Mouse (Mus musculus) limb, embryonic 10.5 days (tissue): ENCODE measurements around the gene Myrf. TPM values are rescaled to one million over a fixed set of nuclear protein-coding genes. Genes with fewer than 3 reads are reported as not detected.

Experiments used
- DNase-seq: peaks from one replicate; pipeline ENCODE4 v3.0.0-alpha.2; 2017; ENCODE audit warnings: low spot score
- H3K27ac ChIP-seq: fragments of 300-500 bp; sonication (generic); 2 replicates; pipeline ENCODE4 v1.5.1; 2016; ENCODE audit warnings: mild to moderate bottlenecking
- H3K27me3 ChIP-seq: fragments of 300-500 bp; sonication (generic); 2 replicates; pipeline ENCODE4 v1.6.1; 2016; ENCODE audit warnings: low read depth, mild to moderate bottlenecking; ENCODE audit not compliant: poor library complexity, severe bottlenecking
- H3K36me3 ChIP-seq: fragments of 300-500 bp; sonication (generic); 2 replicates; pipeline ENCODE4 v1.6.1; 2016; ENCODE audit warnings: mild to moderate bottlenecking, moderate library complexity
- H3K4me1 ChIP-seq: fragments of 300-500 bp; sonication (generic); 2 replicates; pipeline ENCODE4 v1.6.1; 2016
- H3K4me3 ChIP-seq: fragments of 300-500 bp; sonication (generic); 2 replicates; pipeline ENCODE4 v1.5.1; 2016; ENCODE audit warnings: mild to moderate bottlenecking, moderate library complexity
- H3K9me3 ChIP-seq: fragments of 300-500 bp; sonication (generic); replicated peaks from 2 replicates; pipeline ENCODE4 v1.6.1; 2016; ENCODE audit warnings: mild to moderate bottlenecking
- WGBS: fragments of 180-500 bp; shearing (Covaris S2); methylation state at CpG from one replicate; pipeline ENCODE4 v1.1.7; 2016; 5-methylcytosine and 5-hydroxymethylcytosine counted together
- polyA plus RNA-seq: library from polyadenylated mRNA; unstranded; fragments of >200 nt; fragmentation: Nextera tagmentation; extraction: Ambion mirVana; gene quantifications from 2 replicates; pipeline ENCODE4 v1.2.1, GENCODE M21; 2016

The Myrf gene
- polyA plus RNA-seq, 1 experiment from 2014 or later, result 6.8 TPM

GRCm38 (mm10) chr19:10197130-10197529, 43.4 kb downstream of the Myrf start:
- 92% methylated on average over 4 of the region's 4 CpGs for WGBS
- no peak overlapping the region for H3K27ac ChIP-seq
- no peaks in the 10 kb centered on the region for H3K9me3 ChIP-seq
- H3K4me3 ChIP-seq, result no peak overlapping the region
- DNase-seq, result no peak
- no peaks in the 10 kb centered on the region for H3K27me3 ChIP-seq
- H3K4me1 ChIP-seq, result no peaks in the 10 kb centered on the region
- H3K36me3 ChIP-seq, result peaks cover 100% of the 10 kb centered on the region

- Histone ChIP-seq H3K4me3 (no peak overlapping the region), H3K36me3 (peaks cover 99% of the 10 kb centered on the region), H3K27me3 (no peaks in the 10 kb centered on the region), H3K27ac (no peak overlapping the region), H3K9me3 (no peaks in the 10 kb centered on the region), H3K4me1 (no peaks in the 10 kb centered on the region)
- no peak for DNase-seq
- WGBS, result 84% methylated on average over 5 of the region's 5 CpGs
Measured at GRCm38 (mm10) chr19:10195252-10195651, 45.3 kb downstream of the Myrf start.

GRCm38 (mm10) chr19:10194337-10194736, 46.2 kb downstream of the Myrf start:
- 85% methylated on average over 11 of the region's 11 CpGs for WGBS

GRCm38 (mm10) chr19:10191326-10191725, 49.2 kb downstream of the Myrf start:
- Histone ChIP-seq H3K27me3 (no peaks in the 10 kb centered on the region), H3K36me3 (peaks cover 99% of the 10 kb centered on the region), H3K4me3 (no peak overlapping the region), H3K27ac (no peak overlapping the region), H3K9me3 (no peaks in the 10 kb centered on the region), H3K4me1 (peaks cover 15% of the 10 kb centered on the region)
- 69% methylated on average over 7 of the region's 7 CpGs for WGBS
- DNase-seq, result no peak

More at GRCm38 (mm10) chr19:10194337-10194736, 46.2 kb downstream of the Myrf start:
- Histone ChIP-seq H3K9me3 (no peaks in the 10 kb centered on the region), H3K36me3 (peaks cover 99% of the 10 kb centered on the region), H3K27ac (no peak overlapping the region), H3K27me3 (no peaks in the 10 kb centered on the region), H3K4me3 (no peak overlapping the region), H3K4me1 (no peaks in the 10 kb centered on the region)
- no peak for DNase-seq

GRCm38 (mm10) chr19:10190796-10191195, 49.8 kb downstream of the Myrf start:
- no peak overlapping the region for H3K4me3 ChIP-seq
- peak; percentile 77 for DNase-seq
- H3K27ac ChIP-seq, result no peak overlapping the region
- no peaks in the 10 kb centered on the region for H3K27me3 ChIP-seq
- H3K36me3 ChIP-seq, result peaks cover 99% of the 10 kb centered on the region
- WGBS, result 52% methylated on average over 2 of the region's 2 CpGs
- peaks cover 15% of the 10 kb centered on the region for H3K4me1 ChIP-seq
- no peaks in the 10 kb centered on the region for H3K9me3 ChIP-seq

- Histone ChIP-seq H3K36me3 (peaks cover 99% of the 10 kb centered on the region), H3K4me3 (no peak overlapping the region), H3K27ac (no peak overlapping the region), H3K9me3 (no peaks in the 10 kb centered on the region), H3K4me1 (peaks cover 17% of the 10 kb centered on the region), H3K27me3 (no peaks in the 10 kb centered on the region)
- 94% methylated on average over 8 of the region's 8 CpGs for WGBS
- DNase-seq, result no peak
Measured at GRCm38 (mm10) chr19:10189940-10190339, 50.6 kb downstream of the Myrf start.

GRCm38 (mm10) chr19:10189022-10189421, 51.5 kb downstream of the Myrf start:
- DNase-seq, result no peak

GRCm38 (mm10) chr19:10188281-10188811, 52.2 kb downstream of the Myrf start:
- Histone ChIP-seq H3K4me3 (0 out of 2 replicates have a peak overlapping the region, but pooled peaks have one; percentile 1), H3K4me1 (peaks cover 28% of the 10 kb centered on the region), H3K36me3 (peaks cover 88% of the 10 kb centered on the region), H3K27me3 (no peaks in the 10 kb centered on the region), H3K27ac (peak overlapping the region; percentile 38; the same call in 1 of the 2 replicates), H3K9me3 (no peaks in the 10 kb centered on the region)
- DNase-seq, result no peak
- 69% methylated on average over 10 of the region's 10 CpGs for WGBS

More at GRCm38 (mm10) chr19:10189022-10189421, 51.5 kb downstream of the Myrf start:
- 94% methylated on average over 6 of the region's 6 CpGs for WGBS
- Histone ChIP-seq H3K9me3 (no peaks in the 10 kb centered on the region), H3K4me3 (no peak overlapping the region), H3K27me3 (no peaks in the 10 kb centered on the region), H3K36me3 (peaks cover 95% of the 10 kb centered on the region), H3K4me1 (peaks cover 26% of the 10 kb centered on the region), H3K27ac (no peak overlapping the region)

GRCm38 (mm10) chr19:10186569-10186968, 54.0 kb downstream of the Myrf start:
- DNase-seq, result no peak
- Histone ChIP-seq H3K36me3 (peaks cover 70% of the 10 kb centered on the region), H3K4me3 (no peak overlapping the region), H3K27ac (no peak overlapping the region), H3K4me1 (peaks cover 34% of the 10 kb centered on the region), H3K27me3 (no peaks in the 10 kb centered on the region), H3K9me3 (no peaks in the 10 kb centered on the region)
- WGBS, result 95% methylated on average over 8 of the region's 8 CpGs

GRCm38 (mm10) chr19:10185876-10186275, 54.7 kb downstream of the Myrf start:
- H3K4me1 ChIP-seq, result peaks cover 34% of the 10 kb centered on the region
- no peaks in the 10 kb centered on the region for H3K9me3 ChIP-seq
- no peak for DNase-seq
- WGBS, result 100% methylated on average over 3 of the region's 3 CpGs
- no peak overlapping the region for H3K27ac ChIP-seq
- peaks cover 64% of the 10 kb centered on the region for H3K36me3 ChIP-seq
- no peak overlapping the region for H3K4me3 ChIP-seq
- H3K27me3 ChIP-seq, result no peaks in the 10 kb centered on the region

- 21% methylated on average over 12 of the region's 12 CpGs for WGBS
- Histone ChIP-seq H3K36me3 (peaks cover 46% of the 10 kb centered on the region), H3K9me3 (no peaks in the 10 kb centered on the region), H3K27me3 (no peaks in the 10 kb centered on the region), H3K4me3 (peak overlapping the region; percentile 87), H3K4me1 (peaks cover 34% of the 10 kb centered on the region), H3K27ac (peak overlapping the region; percentile 98)
- DNase-seq, result peak; percentile 48
Measured at GRCm38 (mm10) chr19:10184096-10184495, 56.5 kb downstream of the Myrf start.

GRCm38 (mm10) chr19:10183299-10183983, 57.1 kb downstream of the Myrf start:
- peaks cover 30% of the 10 kb centered on the region for H3K4me1 ChIP-seq
- peak overlapping the region; percentile 98 for H3K27ac ChIP-seq
- WGBS, result 1% methylated on average over 35 of the region's 35 CpGs
- H3K4me3 ChIP-seq, result peak overlapping the region; percentile 87
- H3K9me3 ChIP-seq, result no peaks in the 10 kb centered on the region
- peaks cover 40% of the 10 kb centered on the region for H3K36me3 ChIP-seq
- no peaks in the 10 kb centered on the region for H3K27me3 ChIP-seq
- peak; percentile 78 for DNase-seq

GRCm38 (mm10) chr19:10182670-10183298, 57.8 kb downstream of the Myrf start, which contains the start of gene Fads1:
Gene Fads1, plus strand, starts transcription at chr19:10182888.
- H3K4me3 ChIP-seq, result peak within 1 kb of the TSS; percentile 87

More at GRCm38 (mm10) chr19:10182670-10183298, 57.8 kb downstream of the Myrf start, which contains the start of gene Fads1:
- peak within 1 kb of the TSS; percentile 98 for H3K27ac ChIP-seq
- peak; percentile 94 for DNase-seq
- peaks cover 23% of the 10 kb centered on the region for H3K4me1 ChIP-seq
- peaks cover 33% of the 10 kb centered on the region for H3K36me3 ChIP-seq
- H3K27me3 ChIP-seq, result no peaks in the 10 kb centered on the region
- H3K9me3 ChIP-seq, result no peaks in the 10 kb centered on the region
- under 1% methylated on average over 70 of the region's 70 CpGs for WGBS
